Mouse (Mus musculus) thymus, adult 2 months (tissue): ENCODE data around the gene Gimap8. TPM values are rescaled to one million over a fixed set of nuclear protein-coding genes. Genes with fewer than 3 reads are reported as not detected.
A peak's percentile ranks its signal among the peaks of the same experiment; 100 is the strongest.

Source experiments
- DNase-seq: peaks from one replicate; pipeline ENCODE4 v3.0.0; 2021
- H3K27ac ChIP-seq: fragments of 200-500 bp; 2 replicates; pipeline ENCODE4 v1.5.1; 2012; ENCODE audit warnings: low read length, control low read depth; ENCODE audit not compliant: control insufficient read depth, insufficient read depth
- H3K27me3 ChIP-seq: fragments of 200-500 bp; 2 replicates; pipeline ENCODE4 v1.6.1; 2012; ENCODE audit warnings: mild to moderate bottlenecking, low read length, moderate library complexity, mixed read lengths; ENCODE audit not compliant: control insufficient read depth, insufficient read depth
- H3K36me3 ChIP-seq: fragments of 200-500 bp; 2 replicates; pipeline ENCODE4 v1.6.1; 2012; ENCODE audit warnings: mild to moderate bottlenecking, low read length, moderate library complexity; ENCODE audit not compliant: control insufficient read depth, insufficient read depth
- H3K4me1 ChIP-seq: fragments of 200-500 bp; replicated peaks from 2 replicates; pipeline ENCODE4 v1.6.1; 2012; ENCODE audit warnings: low read length; ENCODE audit not compliant: control insufficient read depth, insufficient read depth
- H3K4me3 ChIP-seq: fragments of 200-500 bp; 2 replicates; pipeline ENCODE4 v1.5.1; 2012; ENCODE audit warnings: mild to moderate bottlenecking, low read length, control low read depth, moderate library complexity; ENCODE audit not compliant: control insufficient read depth, insufficient read depth
- CTCF ChIP-seq: fragments of 200-500 bp; IDR thresholded peaks from 2 replicates; pipeline ENCODE4 v1.5.1; 2012; ENCODE audit warnings: mild to moderate bottlenecking, control low read depth, low read length, moderate library complexity, borderline replicate concordance; ENCODE audit not compliant: control insufficient read depth, poor library complexity, insufficient read depth; ENCODE audit errors: extremely low read depth
- POLR2A ChIP-seq: fragments of 200-500 bp; IDR thresholded peaks from 2 replicates; pipeline ENCODE4 v1.6.1; 2012; ENCODE audit warnings: mild to moderate bottlenecking, low read length, control low read depth, moderate library complexity; ENCODE audit not compliant: control insufficient read depth, poor library complexity, insufficient read depth; ENCODE audit errors: extremely low read depth
- WGBS: fragments of 180-500 bp; shearing (Covaris S2); methylation state at CpG from one replicate; pipeline ENCODE4 v1.1.7; 2018; 5-methylcytosine and 5-hydroxymethylcytosine counted together
- polyA plus RNA-seq: library from polyadenylated mRNA; depleted of rRNA; stranded (reverse); fragments of >200 nt; gene quantifications from 2 replicates; pipeline ENCODE4 v1.2.3, GENCODE M21; 2012

Gene Gimap8
- polyA plus RNA-seq, 1 experiment = 29.8 TPM

GRCm38 (mm10) chr6:48668022-48668421 lies 21.0 kb downstream of the Gimap8 start:
- H3K27ac ChIP-seq = no peak overlapping the region
- peaks cover 28% of the 10 kb centered on the region for H3K4me1 ChIP-seq
- H3K4me3 ChIP-seq = no peak overlapping the region
- TF ChIP-seq POLR2A (no peak), CTCF (no peak)
- H3K36me3 ChIP-seq = no peaks in the 10 kb centered on the region
- no peaks in the 10 kb centered on the region for H3K27me3 ChIP-seq
- no peak for DNase-seq

GRCm38 (mm10) chr6:48669446-48669969 lies 22.5 kb downstream of the Gimap8 start:
- 88% methylated on average over 2 of the region's 2 CpGs for WGBS
- Histone ChIP-seq H3K27me3 (no peaks in the 10 kb centered on the region), H3K27ac (no peak overlapping the region), H3K36me3 (no peaks in the 10 kb centered on the region), H3K4me3 (no peak overlapping the region), H3K4me1 (peaks cover 32% of the 10 kb centered on the region)
- no peak for DNase-seq
- TF ChIP-seq CTCF = no peak
- TF ChIP-seq POLR2A = no peak

- 87% methylated on average over 9 of the region's 9 CpGs for WGBS
- H3K27ac ChIP-seq = peak overlapping the region; percentile 97
- DNase-seq = no peak
Measured at GRCm38 (mm10) chr6:48674291-48675058, 27.4 kb downstream of the Gimap8 start.

GRCm38 (mm10) chr6:48675400-48675930 lies 28.4 kb downstream of the Gimap8 start:
- Histone ChIP-seq H3K27ac (peak overlapping the region; percentile 97), H3K4me3 (peak overlapping the region; percentile 53), H3K27me3 (no peaks in the 10 kb centered on the region), H3K4me1 (peaks cover 32% of the 10 kb centered on the region), H3K36me3 (peaks cover 9% of the 10 kb centered on the region)
- no peak for DNase-seq
- TF ChIP-seq CTCF = no peak
- TF ChIP-seq POLR2A = no peak
- WGBS = 16% methylated on average over 10 of the region's 10 CpGs

More at GRCm38 (mm10) chr6:48674291-48675058, 27.4 kb downstream of the Gimap8 start:
- Histone ChIP-seq H3K27me3 (no peaks in the 10 kb centered on the region), H3K36me3 (peaks cover 9% of the 10 kb centered on the region), H3K4me3 (no peak overlapping the region), H3K4me1 (peaks cover 25% of the 10 kb centered on the region)
- TF ChIP-seq CTCF = no peak
- no peak for TF ChIP-seq POLR2A

- under 1% methylated on average over 13 of the region's 13 CpGs for WGBS
Measured at GRCm38 (mm10) chr6:48675931-48676859, 29.2 kb downstream of the Gimap8 start, which contains the start of gene Gimap9. Gene Gimap9, plus strand, starts transcription at chr6:48676129.

GRCm38 (mm10) chr6:48676860-48677415 lies 29.9 kb downstream of the Gimap8 start:
- no peak for DNase-seq
- Histone ChIP-seq H3K27ac (peak overlapping the region; percentile 96), H3K27me3 (no peaks in the 10 kb centered on the region), H3K36me3 (peaks cover 9% of the 10 kb centered on the region), H3K4me3 (peak overlapping the region; percentile 49), H3K4me1 (peaks cover 35% of the 10 kb centered on the region)
- TF ChIP-seq CTCF (no peak), POLR2A (no peak)
- WGBS = 41% methylated on average over 5 of the region's 5 CpGs

More at GRCm38 (mm10) chr6:48675931-48676859, 29.2 kb downstream of the Gimap8 start, which contains the start of gene Gimap9:
- Histone ChIP-seq H3K36me3 (peaks cover 9% of the 10 kb centered on the region), H3K27ac (peak within 1 kb of the TSS; percentile 97), H3K27me3 (no peaks in the 10 kb centered on the region), H3K4me3 (peak within 1 kb of the TSS; percentile 71), H3K4me1 (peaks cover 35% of the 10 kb centered on the region)
- peak; percentile 45; the same call in 1 of the 2 replicates for TF ChIP-seq POLR2A
- no peak for TF ChIP-seq CTCF
- peak; percentile 90 for DNase-seq
